Mouse (Mus musculus): Measurements from ENCODE around the gene Slc51a.
A peak's percentile ranks its signal among the peaks of the same experiment; 100 is the strongest.

Slc51a gene

DNA sequence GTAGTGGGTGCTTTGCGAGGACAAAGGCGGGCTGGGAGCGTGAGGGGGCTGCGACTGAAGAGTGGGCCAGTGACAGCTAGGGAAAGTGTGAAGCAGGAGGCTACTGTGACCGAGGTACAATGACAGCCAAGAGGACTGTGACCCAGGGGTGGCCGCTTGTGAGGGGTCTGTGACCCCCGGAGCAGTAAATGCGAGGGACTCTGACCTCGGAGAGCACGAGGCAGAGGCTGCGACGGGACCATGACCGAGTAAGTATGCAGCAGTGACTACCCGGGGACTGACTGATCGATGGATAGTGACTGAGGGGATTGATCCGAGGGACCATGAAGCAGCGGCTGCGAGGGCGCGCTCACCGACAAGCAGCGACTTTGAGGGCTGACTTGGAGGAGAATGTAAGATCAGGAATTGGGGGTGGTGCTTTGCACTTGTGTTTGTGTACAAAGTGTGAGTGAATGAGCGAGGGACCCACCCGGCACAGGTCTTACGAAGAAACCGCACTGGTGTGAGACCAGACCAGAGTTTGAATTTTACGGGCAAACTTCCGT is 56.6 kb downstream of the Slc51a start:
- TF ChIP-seq GATA4 (IDR thresholded peaks at IDR 0.05; ENCODE audit: insufficient replicate concordance, low read length): no peak

DNA sequence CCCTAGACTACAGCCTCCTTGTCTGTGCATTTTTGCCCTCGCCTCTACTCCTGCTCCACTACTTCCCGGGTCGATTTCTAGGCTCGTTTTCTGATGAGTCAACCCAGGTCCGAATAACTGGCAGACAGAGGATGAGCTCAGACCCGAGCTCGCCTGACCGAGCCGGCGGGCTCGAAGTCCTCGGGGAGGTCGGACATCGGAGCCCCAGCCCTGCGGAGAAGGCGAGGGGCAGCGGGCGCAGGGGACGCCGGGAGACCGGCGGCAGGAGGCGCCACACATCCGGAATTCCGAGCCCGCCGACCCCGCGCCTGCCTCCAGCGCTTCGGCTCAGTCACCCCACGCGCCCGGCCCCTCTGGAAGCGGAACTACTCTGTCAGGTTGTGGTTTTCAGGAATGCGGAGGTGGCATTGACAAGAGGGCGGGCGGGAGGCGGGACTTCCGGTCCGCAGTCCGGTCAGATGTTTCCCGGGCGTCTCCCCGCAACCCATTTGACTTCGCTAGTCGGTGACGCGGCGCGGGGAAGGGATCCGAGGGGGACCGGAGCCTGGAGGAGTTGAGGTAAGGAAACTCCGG is 57.1 kb downstream of the Slc51a start, which contains the start of gene Pcyt1a:
Gene Pcyt1a (plus strand): TSS at position 448 of the 573 bp plus-strand sequence.
- peak; percentile 42; the same call in 1 of the 2 replicates for TF ChIP-seq GATA4 (IDR thresholded peaks at IDR 0.05; ENCODE audit: insufficient replicate concordance, low read length)

DNA sequence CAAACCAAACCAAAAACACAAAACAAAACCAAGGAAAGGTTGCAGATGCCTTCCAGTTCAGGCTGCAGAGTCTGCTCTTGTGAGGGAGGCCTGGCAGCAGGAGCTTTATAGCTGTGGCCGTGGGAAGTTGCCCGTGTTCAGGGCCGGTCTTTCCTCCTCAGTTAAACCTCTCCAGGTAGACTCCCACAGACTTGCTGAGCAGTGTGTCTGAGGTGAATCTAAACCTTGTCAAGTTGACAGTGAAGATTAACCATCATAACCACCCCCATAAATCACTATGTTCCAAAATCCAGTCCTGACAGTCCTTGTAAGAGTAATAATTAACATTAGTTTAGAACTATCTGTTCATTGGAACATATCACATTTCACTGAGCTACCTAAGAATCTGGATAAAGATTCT is 60.2 kb downstream of the Slc51a start:
- TF ChIP-seq GATA4 (IDR thresholded peaks at IDR 0.05; ENCODE audit: insufficient replicate concordance, low read length): no peak
